Mouse (Mus musculus) heart, embryonic 12.5 days (tissue): ENCODE measurements at regions not wholly inside any gene's neighbourhood (a gene's known extent, or its start where the extent isn't known, plus 50 kb on each side); places are given as distances from the start of the nearest gene placed in this dataset.

ENCODE experiments used
- ATAC-seq: fragments of 200-750 bp; cut with Nextera tagmentation; 2 replicates; pipeline ENCODE4 v1.8.0; 2017; ENCODE audit warnings: moderate TSS enrichment, moderate library complexity; ENCODE audit not compliant: insufficient number of reproducible peaks, low FRiP score
- H3K27ac ChIP-seq: fragments of 300-500 bp; sonication (generic); 2 replicates; pipeline ENCODE4 v1.5.1; 2016; ENCODE audit warnings: mild to moderate bottlenecking, moderate library complexity; ENCODE audit not compliant: poor library complexity, severe bottlenecking
- H3K27me3 ChIP-seq: fragments of 300-500 bp; sonication (generic); replicated peaks from 2 replicates; pipeline ENCODE4 v1.6.1; 2016; ENCODE audit warnings: mild to moderate bottlenecking, moderate library complexity
- H3K36me3 ChIP-seq: fragments of 300-500 bp; sonication (generic); 2 replicates; pipeline ENCODE4 v1.6.1; 2016; ENCODE audit warnings: mild to moderate bottlenecking, moderate library complexity
- H3K4me1 ChIP-seq: fragments of 300-500 bp; sonication (generic); replicated peaks from 2 replicates; pipeline ENCODE4 v1.6.1; 2016; ENCODE audit warnings: mild to moderate bottlenecking
- H3K4me2 ChIP-seq: fragments of 300-500 bp; sonication (generic); 2 replicates; pipeline ENCODE4 v1.6.1; 2016; ENCODE audit warnings: mild to moderate bottlenecking, moderate library complexity
- H3K4me3 ChIP-seq: fragments of 300-500 bp; sonication (generic); 2 replicates; pipeline ENCODE4 v1.5.1; 2016; ENCODE audit warnings: mild to moderate bottlenecking
- H3K9ac ChIP-seq: fragments of 300-500 bp; sonication (generic); 2 replicates; pipeline ENCODE4 v1.6.1; 2016; ENCODE audit warnings: mild to moderate bottlenecking, moderate library complexity
- H3K9me3 ChIP-seq: fragments of 300-500 bp; sonication (generic); replicated peaks from 2 replicates; pipeline ENCODE4 v1.6.1; 2016; ENCODE audit warnings: mild to moderate bottlenecking, moderate library complexity
- WGBS: fragments of 180-500 bp; shearing (Covaris S2); methylation state at CpG from one replicate; pipeline ENCODE4 v1.1.7; 2016; 5-methylcytosine and 5-hydroxymethylcytosine counted together

DNA sequence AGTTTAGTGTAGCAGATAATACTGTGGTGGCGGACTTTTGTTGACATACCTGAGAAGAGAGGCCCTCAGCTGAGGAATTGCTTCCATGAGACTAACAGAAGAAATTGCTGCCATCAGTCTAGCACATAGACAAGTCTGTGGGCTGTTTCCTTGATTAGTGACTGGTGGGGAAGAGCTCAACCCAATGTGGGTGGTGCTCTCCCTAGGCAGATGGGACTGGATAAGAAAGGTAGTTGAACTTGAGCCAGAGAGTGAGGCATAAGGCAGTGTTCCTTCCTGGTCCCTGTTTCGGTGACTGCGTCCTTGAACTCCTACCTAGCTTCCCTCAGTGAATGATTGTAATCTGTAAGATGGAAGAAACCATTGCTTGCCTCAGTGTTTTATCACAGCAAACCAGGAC, 79.4 kb downstream of the Gm4791 start:
- Histone ChIP-seq H3K27me3 (0 out of 2 replicates have a peak, but pooled peaks cover 11% of the 10 kb centered on the region), H3K9ac (no peak overlapping the region), H3K36me3 (no peaks in the 10 kb centered on the region), H3K4me3 (no peak overlapping the region), H3K9me3 (0 out of 2 replicates have a peak, but pooled peaks cover 2% of the 10 kb centered on the region), H3K4me1 (peaks cover 11% of the 10 kb centered on the region; the same call in 1 of the 2 replicates), H3K27ac (no peak overlapping the region), H3K4me2 (no peak overlapping the region)
- whole genome bisulfite sequencing: 88% methylated on average over 3 of the region's 3 CpGs
- ATAC-seq: no peak

DNA sequence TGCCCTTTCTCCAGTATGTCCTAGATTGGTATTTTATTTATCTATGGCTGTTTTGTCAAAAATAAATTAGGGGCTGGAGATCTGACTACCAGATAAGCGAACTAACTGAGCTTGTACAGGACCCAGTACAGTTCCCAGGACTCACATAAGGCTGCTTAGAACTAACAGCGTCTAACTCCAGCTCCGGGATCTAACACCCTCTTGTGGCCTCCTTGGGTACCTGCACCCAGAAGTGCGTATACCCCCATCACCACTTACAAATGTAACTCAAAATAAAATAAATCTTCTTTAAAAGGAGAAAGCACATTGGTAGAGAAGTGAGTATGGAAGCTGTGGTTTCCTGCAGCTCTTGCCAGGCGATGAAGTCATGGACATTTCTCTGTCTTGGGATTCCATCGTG, 82.9 kb downstream of the Gm4791 start:
- no peak overlapping the region for H3K9ac ChIP-seq
- no peaks in the 10 kb centered on the region for H3K36me3 ChIP-seq
- 0 out of 2 replicates have a peak, but pooled peaks cover 2% of the 10 kb centered on the region for H3K9me3 ChIP-seq
- H3K27ac ChIP-seq: no peak overlapping the region
- H3K4me1 ChIP-seq: peaks cover 11% of the 10 kb centered on the region; the same call in 1 of the 2 replicates
- H3K4me2 ChIP-seq: no peak overlapping the region
- ATAC-seq: no peak
- 88% methylated on average over 6 of the region's 6 CpGs for WGBS
- no peak overlapping the region for H3K4me3 ChIP-seq
- 0 out of 2 replicates have a peak, but pooled peaks cover 7% of the 10 kb centered on the region for H3K27me3 ChIP-seq

DNA sequence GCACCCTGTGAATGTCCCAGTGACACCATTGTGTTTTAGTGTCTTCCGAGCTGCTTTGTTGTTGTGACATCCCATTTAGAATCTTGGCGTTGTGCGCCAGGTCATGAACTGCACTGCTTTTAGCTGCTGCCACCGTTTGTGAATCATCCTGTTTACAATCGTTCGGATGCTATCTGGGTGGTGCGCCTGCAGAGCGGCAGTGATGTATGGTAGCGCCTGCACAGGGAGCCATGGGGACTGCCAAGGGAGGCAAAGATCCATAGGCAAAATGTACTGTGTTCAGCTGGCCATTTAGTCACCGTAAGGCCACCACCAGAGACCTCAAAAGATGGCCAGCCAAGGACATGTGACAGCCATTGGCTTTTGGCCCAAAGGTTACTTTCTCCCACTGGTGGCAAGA, 93.3 kb downstream of the Gm4791 start:
- WGBS: 79% methylated on average over 10 of the region's 10 CpGs
- H3K27ac ChIP-seq: no peak overlapping the region
- no peak overlapping the region for H3K9ac ChIP-seq
- H3K36me3 ChIP-seq: no peaks in the 10 kb centered on the region
- H3K4me1 ChIP-seq: no peaks in the 10 kb centered on the region
- no peak overlapping the region for H3K4me2 ChIP-seq
- H3K27me3 ChIP-seq: no peaks in the 10 kb centered on the region
- H3K9me3 ChIP-seq: no peaks in the 10 kb centered on the region
- no peak overlapping the region for H3K4me3 ChIP-seq
- no peak for ATAC-seq

DNA sequence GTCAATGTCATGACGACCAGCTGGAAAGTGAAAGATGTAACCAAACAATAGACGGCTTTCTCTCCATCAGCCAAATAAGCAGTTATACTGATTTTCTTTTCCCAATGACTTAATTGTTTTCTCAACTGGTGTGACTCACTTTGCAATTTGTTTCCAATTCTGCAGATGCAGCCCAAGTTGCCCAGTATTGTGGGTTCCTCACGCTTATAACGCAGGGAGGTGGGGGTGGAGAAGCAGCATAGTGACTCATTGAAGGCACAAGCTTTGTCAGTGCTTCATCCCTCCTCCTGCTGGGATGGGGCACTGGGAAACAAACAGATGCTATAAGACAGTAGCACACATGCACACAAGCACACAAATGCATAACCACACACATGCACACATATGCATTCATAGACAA, 97.1 kb downstream of the Gm4791 start:
- H3K4me1 ChIP-seq: 0 out of 2 replicates have a peak, but pooled peaks cover 2% of the 10 kb centered on the region
- no peaks in the 10 kb centered on the region for H3K9me3 ChIP-seq
- 87% methylated on average over 4 of the region's 4 CpGs for WGBS
- H3K4me2 ChIP-seq: no peak overlapping the region
- no peak overlapping the region for H3K4me3 ChIP-seq
- no peaks in the 10 kb centered on the region for H3K27me3 ChIP-seq
- ATAC-seq: no peak
- no peaks in the 10 kb centered on the region for H3K36me3 ChIP-seq
- H3K9ac ChIP-seq: no peak overlapping the region
- H3K27ac ChIP-seq: no peak overlapping the region

DNA sequence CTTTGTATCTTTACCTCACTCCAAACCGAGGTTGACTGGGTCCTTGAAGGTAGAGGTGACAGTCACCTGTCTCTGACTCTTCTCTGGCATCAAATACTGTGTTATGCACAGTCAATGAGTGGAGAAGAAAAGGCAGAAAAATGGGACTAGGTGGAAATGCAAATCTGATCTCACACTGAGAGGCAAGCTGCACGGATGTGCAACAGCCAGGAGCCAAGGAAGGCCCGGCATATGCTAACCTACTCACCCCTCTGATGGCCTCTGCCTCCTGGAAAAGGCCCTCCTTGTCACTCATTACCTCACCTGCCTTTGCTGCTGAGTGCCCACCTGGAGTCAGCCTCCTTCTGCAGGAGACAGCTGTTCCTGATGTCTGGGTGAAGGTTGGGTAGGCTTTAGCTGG, 104.8 kb downstream of the Gm4791 start:
- H3K9ac ChIP-seq: no peak overlapping the region
- no peak overlapping the region for H3K4me2 ChIP-seq
- 82% methylated on average over 3 of the region's 3 CpGs for WGBS
- 0 out of 2 replicates have a peak, but pooled peaks cover 2% of the 10 kb centered on the region for H3K4me1 ChIP-seq
- H3K27me3 ChIP-seq: 0 out of 2 replicates have a peak, but pooled peaks cover 16% of the 10 kb centered on the region
- ATAC-seq: no peak
- no peaks in the 10 kb centered on the region for H3K9me3 ChIP-seq
- H3K4me3 ChIP-seq: no peak overlapping the region
- H3K36me3 ChIP-seq: no peaks in the 10 kb centered on the region
- H3K27ac ChIP-seq: no peak overlapping the region

DNA sequence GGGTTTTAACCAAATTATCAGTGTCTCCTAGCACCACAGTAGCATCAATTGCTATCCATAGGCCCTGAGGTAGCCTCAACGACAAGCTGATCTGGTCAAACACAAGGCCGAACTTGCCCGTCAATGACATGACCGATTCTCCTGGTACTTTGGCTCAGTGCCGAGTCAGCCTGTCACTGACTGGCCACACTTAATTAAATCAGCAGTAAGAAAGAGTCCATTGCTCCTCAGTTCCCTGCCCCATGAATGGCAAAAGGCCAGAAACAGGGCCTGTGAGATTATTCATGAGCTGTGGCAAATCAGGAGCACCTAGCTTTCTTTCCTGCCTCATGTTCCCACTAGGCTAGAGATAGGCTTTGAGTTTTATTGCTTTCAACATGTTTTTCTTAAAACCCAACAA, 105.4 kb downstream of the Gm4791 start:
- no peak for ATAC-seq
- H3K4me3 ChIP-seq: no peak overlapping the region
- 0 out of 2 replicates have a peak, but pooled peaks cover 16% of the 10 kb centered on the region for H3K27me3 ChIP-seq
- H3K9me3 ChIP-seq: no peaks in the 10 kb centered on the region
- H3K36me3 ChIP-seq: no peaks in the 10 kb centered on the region
- 0 out of 2 replicates have a peak, but pooled peaks cover 2% of the 10 kb centered on the region for H3K4me1 ChIP-seq
- WGBS: 88% methylated on average over 5 of the region's 5 CpGs
- no peak overlapping the region for H3K4me2 ChIP-seq
- no peak overlapping the region for H3K27ac ChIP-seq
- H3K9ac ChIP-seq: no peak overlapping the region

DNA sequence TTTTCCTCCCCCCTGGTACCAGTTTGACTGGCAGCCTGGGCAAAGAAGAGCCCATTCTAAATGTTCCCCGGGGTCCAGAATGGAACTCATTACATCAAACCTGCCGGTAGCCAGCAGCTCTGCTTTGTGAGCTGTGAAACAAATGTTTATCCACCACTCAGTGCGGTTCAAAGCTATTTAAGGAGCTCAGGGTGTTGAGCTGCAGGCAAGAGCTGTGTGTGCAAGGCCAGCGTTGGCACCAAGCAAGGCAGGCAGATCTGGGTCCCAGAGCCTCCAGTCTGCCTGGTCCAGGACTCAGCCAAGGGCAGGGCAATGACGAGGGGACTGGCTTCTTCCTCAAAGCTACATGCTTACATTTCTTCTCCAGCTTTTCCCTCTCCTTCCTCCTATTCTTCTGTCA, 109.6 kb downstream of the Gm4791 start:
- WGBS: 38% methylated on average over 5 of the region's 5 CpGs
- H3K36me3 ChIP-seq: no peaks in the 10 kb centered on the region
- ATAC-seq: no peak
- H3K9ac ChIP-seq: no peak overlapping the region
- 0 out of 2 replicates have a peak, but pooled peaks cover 8% of the 10 kb centered on the region for H3K27me3 ChIP-seq
- H3K9me3 ChIP-seq: no peaks in the 10 kb centered on the region
- H3K4me1 ChIP-seq: no peaks in the 10 kb centered on the region
- H3K4me3 ChIP-seq: no peak overlapping the region
- no peak overlapping the region for H3K27ac ChIP-seq
- H3K4me2 ChIP-seq: no peak overlapping the region

DNA sequence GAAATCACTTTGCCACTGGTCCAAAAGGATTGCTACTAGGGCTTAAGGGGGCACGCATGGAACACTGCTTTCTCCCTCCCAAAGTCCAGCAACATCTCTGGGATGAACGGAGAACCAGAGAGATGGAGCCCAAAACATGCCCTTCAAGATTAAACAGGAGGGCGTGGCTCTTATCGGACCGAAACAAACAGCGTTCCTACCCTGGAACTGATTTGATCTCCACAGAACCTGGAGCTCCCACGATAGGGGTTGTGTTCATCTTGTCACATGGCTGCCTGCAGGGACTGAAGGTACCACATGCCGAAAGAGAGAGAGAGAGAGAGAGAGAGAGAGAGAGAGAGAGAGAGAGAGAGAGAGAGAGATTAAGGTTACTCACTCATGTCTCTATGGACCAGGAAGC, 120.7 kb downstream of the Gm4791 start:
- no peak overlapping the region for H3K9ac ChIP-seq
- no peak overlapping the region for H3K4me3 ChIP-seq
- no peak for ATAC-seq
- WGBS: 69% methylated on average over 8 of the region's 8 CpGs
- H3K9me3 ChIP-seq: no peaks in the 10 kb centered on the region
- no peaks in the 10 kb centered on the region for H3K36me3 ChIP-seq
- no peak overlapping the region for H3K27ac ChIP-seq
- H3K4me1 ChIP-seq: no peaks in the 10 kb centered on the region
- 0 out of 2 replicates have a peak, but pooled peaks cover 17% of the 10 kb centered on the region for H3K27me3 ChIP-seq
- no peak overlapping the region for H3K4me2 ChIP-seq

DNA sequence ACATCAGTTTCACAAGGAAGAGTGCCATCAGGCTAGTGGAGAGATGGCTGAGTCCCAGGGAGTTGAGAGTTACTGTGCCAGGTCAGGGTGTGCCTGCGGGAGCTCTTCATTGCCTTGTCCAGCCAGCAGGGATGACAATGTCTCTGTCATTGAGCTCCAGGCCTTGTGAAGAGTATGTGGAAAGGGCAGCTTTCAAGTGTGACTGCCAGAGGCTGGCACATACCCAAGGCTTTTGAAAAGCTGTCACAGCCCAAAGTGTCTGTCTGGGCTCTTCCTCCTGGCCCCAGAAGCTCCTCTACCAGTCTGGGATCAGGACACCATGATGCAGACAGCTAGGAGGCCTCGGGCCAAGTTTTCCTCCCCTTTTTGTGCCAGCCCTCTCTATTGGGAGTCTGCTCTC, 124.6 kb downstream of the Gm4791 start:
- 83% methylated on average over 2 of the region's 2 CpGs for WGBS
- H3K9ac ChIP-seq: no peak overlapping the region
- H3K4me3 ChIP-seq: no peak overlapping the region
- H3K9me3 ChIP-seq: no peaks in the 10 kb centered on the region
- H3K4me2 ChIP-seq: no peak overlapping the region
- 0 out of 2 replicates have a peak, but pooled peaks cover 13% of the 10 kb centered on the region for H3K27me3 ChIP-seq
- ATAC-seq: no peak
- no peak overlapping the region for H3K27ac ChIP-seq
- H3K4me1 ChIP-seq: no peaks in the 10 kb centered on the region
- no peaks in the 10 kb centered on the region for H3K36me3 ChIP-seq

DNA sequence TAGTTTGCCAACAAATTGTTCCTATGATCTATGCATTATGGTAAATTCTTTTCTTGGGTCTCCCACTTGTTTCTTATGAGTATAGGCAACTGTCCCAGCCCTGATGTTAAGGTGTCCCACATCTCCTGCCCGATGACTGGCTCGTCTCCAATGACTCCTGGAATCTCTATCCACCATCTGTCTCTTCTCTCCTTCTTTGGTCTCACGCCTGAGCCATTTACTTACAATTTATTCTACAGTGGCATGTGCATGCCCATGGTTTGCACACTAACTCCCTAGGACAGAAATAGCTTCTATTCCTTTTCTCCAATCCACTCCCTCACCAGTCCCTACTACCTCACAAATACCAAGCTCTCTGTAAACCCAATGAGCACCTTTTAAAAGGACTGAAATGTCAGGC, 127.0 kb downstream of the Gm4791 start:
- Histone ChIP-seq H3K27ac (no peak overlapping the region), H3K36me3 (no peaks in the 10 kb centered on the region), H3K4me3 (no peak overlapping the region), H3K4me1 (no peaks in the 10 kb centered on the region), H3K9me3 (no peaks in the 10 kb centered on the region), H3K27me3 (0 out of 2 replicates have a peak, but pooled peaks cover 12% of the 10 kb centered on the region), H3K4me2 (no peak overlapping the region), H3K9ac (no peak overlapping the region)
- whole genome bisulfite sequencing: 73% methylated on average over 3 of the region's 3 CpGs
- ATAC-seq: no peak

DNA sequence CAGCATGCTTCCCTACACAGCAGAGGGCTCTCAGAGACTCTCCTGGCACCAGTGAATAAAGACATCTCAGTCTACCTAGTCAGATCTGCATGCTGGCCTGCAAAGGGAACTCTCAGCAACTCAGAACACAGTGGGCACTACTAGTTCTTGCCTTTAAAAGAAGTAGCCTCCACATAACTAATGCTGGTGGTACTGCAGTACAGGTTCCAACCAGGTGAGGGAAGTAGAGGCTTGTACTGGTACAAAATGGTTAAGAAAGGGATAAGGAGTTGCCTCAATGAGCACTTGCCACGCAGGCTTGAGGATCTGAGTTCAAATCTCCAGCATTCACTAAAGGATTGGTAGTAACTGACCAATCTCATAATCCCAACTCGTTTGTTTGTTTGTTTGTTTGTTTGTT, 127.7 kb downstream of the Gm4791 start:
- H3K27ac ChIP-seq: no peak overlapping the region
- H3K4me2 ChIP-seq: no peak overlapping the region
- 52% methylated on average over 2 of the region's 2 CpGs for WGBS
- no peaks in the 10 kb centered on the region for H3K9me3 ChIP-seq
- H3K9ac ChIP-seq: no peak overlapping the region
- H3K4me1 ChIP-seq: 0 out of 2 replicates have a peak, but pooled peaks cover under 1% of the 10 kb centered on the region
- ATAC-seq: no peak
- 0 out of 2 replicates have a peak, but pooled peaks cover 10% of the 10 kb centered on the region for H3K27me3 ChIP-seq
- H3K36me3 ChIP-seq: no peaks in the 10 kb centered on the region
- no peak overlapping the region for H3K4me3 ChIP-seq
